Mouse (Mus musculus) CD4-positive, CD25-positive, alpha-beta regulatory T cell, adult 4 months (primary cell): Measurements from ENCODE around the gene Egr4. TPM values are rescaled to one million over a fixed set of nuclear protein-coding genes. Genes with fewer than 3 reads are reported as not detected.

ENCODE experiments used
- ATAC-seq: one replicate; pipeline ENCODE4 v1.8.0; 2017
- polyA plus RNA-seq, 2 experiments: library from polyadenylated mRNA; unstranded; fragments of 100-300 nt; shearing (Covaris generic); gene quantifications; one replicate each; pipeline ENCODE4 v1.2.1; 2017

The Egr4 gene
- polyA plus RNA-seq, result not detected

- peak; percentile 96 for ATAC-seq
Measured at GRCm38 (mm10) chr6:85513531-85513910, at the start of gene Egr4. Gene Egr4 (minus strand): TSS chr6:85513589.

- no peak for ATAC-seq
Measured at GRCm38 (mm10) chr6:85562374-85562773, 49.0 kb upstream of the Egr4 start.

GRCm38 (mm10) chr6:85547642-85548041 is 34.3 kb upstream of the Egr4 start:
- ATAC-seq, result no peak

- ATAC-seq, result no peak
Measured at GRCm38 (mm10) chr6:85544251-85544881, 31.0 kb upstream of the Egr4 start.

- no peak for ATAC-seq
Measured at GRCm38 (mm10) chr6:85543351-85544175, 30.2 kb upstream of the Egr4 start.

GRCm38 (mm10) chr6:85522825-85523224 is 9.4 kb upstream of the Egr4 start:
- ATAC-seq, result no peak

- no peak for ATAC-seq
Measured at GRCm38 (mm10) chr6:85522026-85522425, 8.6 kb upstream of the Egr4 start.

GRCm38 (mm10) chr6:85518091-85518693 is 4.8 kb upstream of the Egr4 start:
- ATAC-seq, result no peak

- no peak for ATAC-seq
Measured at GRCm38 (mm10) chr6:85515941-85516340, 2.6 kb upstream of the Egr4 start.

- ATAC-seq, result peak; percentile 15
Measured at GRCm38 (mm10) chr6:85512577-85513530, 535 bp downstream of the Egr4 start.

- ATAC-seq, result no peak
Measured at GRCm38 (mm10) chr6:85512056-85512440, 1.3 kb downstream of the Egr4 start.

GRCm38 (mm10) chr6:85511286-85512055 is 1.9 kb downstream of the Egr4 start:
- no peak for ATAC-seq

GRCm38 (mm10) chr6:85510476-85510875 is 2.9 kb downstream of the Egr4 start:
- no peak for ATAC-seq

- ATAC-seq, result no peak
Measured at GRCm38 (mm10) chr6:85508602-85509001, 4.8 kb downstream of the Egr4 start.

- ATAC-seq, result no peak
Measured at GRCm38 (mm10) chr6:85504908-85505307, 8.5 kb downstream of the Egr4 start.

- no peak for ATAC-seq
Measured at GRCm38 (mm10) chr6:85502911-85503250, 10.5 kb downstream of the Egr4 start, which contains the start of gene Fbxo41. Gene Fbxo41 (minus strand): TSS chr6:85502994.

- no peak for ATAC-seq
Measured at GRCm38 (mm10) chr6:85502103-85502910, 11.1 kb downstream of the Egr4 start.

GRCm38 (mm10) chr6:85501571-85502102 is 11.8 kb downstream of the Egr4 start:
- ATAC-seq, result no peak

- ATAC-seq, result no peak
Measured at GRCm38 (mm10) chr6:85500416-85500815, 13.0 kb downstream of the Egr4 start.

- no peak for ATAC-seq
Measured at GRCm38 (mm10) chr6:85498147-85498546, 15.2 kb downstream of the Egr4 start.

GRCm38 (mm10) chr6:85496976-85497375 is 16.4 kb downstream of the Egr4 start:
- ATAC-seq, result no peak
